ENCODE assay signal across 19 mouse cellular contexts in the genomic region with DNA sequence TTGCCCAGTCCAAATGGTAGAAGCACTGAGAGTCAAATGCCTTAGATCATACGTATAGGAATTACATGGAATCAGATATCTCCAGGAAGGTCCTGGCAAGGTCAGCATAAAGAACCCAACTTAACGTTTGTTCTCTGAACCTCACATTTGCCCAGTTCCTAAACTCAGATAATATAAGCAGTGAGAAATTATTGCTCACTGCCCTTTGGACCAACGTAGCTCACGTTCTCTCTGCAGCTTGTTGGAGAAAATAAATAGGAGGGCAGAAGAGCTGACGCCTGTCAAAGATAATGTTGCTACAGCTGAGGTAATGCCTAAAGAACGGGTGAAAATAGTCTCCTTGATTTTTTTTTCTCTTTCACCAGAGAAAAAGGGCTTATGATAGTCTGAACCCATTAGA.
"Had no signal": no experiment of that assay in that cellular context is flagged by ENCODE, and none has a peak within 500 bp of the region (broad histone marks: within the 10 kb centered on the region; RNA-seq: fewer than 3 reads in every experiment).

No protein-coding gene starts in this region.

- H3K27me3 ChIP-seq: midbrain, embryonic 12.5 days; neural tube, embryonic 13.5 days; neural tube, embryonic 15.5 days had no signal

- DNase-seq: lung, adult 2 months; lung, postnatal 10 days; lung, postnatal 4 days; midbrain, embryonic 14.5 days; retina, postnatal 1 day; right cerebral cortex, adult 18-20 months; right cerebral cortex, postnatal 25 days; right cerebral cortex, postnatal 4 days; spleen, adult 18-20 months; thymus, adult 18-20 months; thymus, postnatal 14 days; thymus, postnatal 36 days had no signal

- ATAC-seq: midbrain, embryonic 16.5 days had no signal

- H3K36me3 ChIP-seq: midbrain, embryonic 10.5 days; midbrain, embryonic 12.5 days; neural tube, embryonic 13.5 days; neural tube, embryonic 15.5 days had no signal

- H3K4me3 ChIP-seq: midbrain, embryonic 10.5 days; midbrain, embryonic 12.5 days; myocyte; neural tube, embryonic 13.5 days; neural tube, embryonic 15.5 days had no signal

- H3K4me2 ChIP-seq: midbrain, embryonic 12.5 days; neural tube, embryonic 13.5 days; neural tube, embryonic 15.5 days had no signal

- H3K9ac ChIP-seq: liver, embryonic 14.5 days; midbrain, embryonic 12.5 days; neural tube, embryonic 13.5 days; neural tube, embryonic 15.5 days had no signal

- H3K27ac ChIP-seq: liver, embryonic 14.5 days; midbrain, embryonic 10.5 days; midbrain, embryonic 12.5 days; neural tube, embryonic 13.5 days; neural tube, embryonic 15.5 days had no signal

- H3K4me1 ChIP-seq: neural tube, embryonic 13.5 days; neural tube, embryonic 15.5 days had no signal

- H3K9me3 ChIP-seq: midbrain, embryonic 10.5 days; neural tube, embryonic 13.5 days; neural tube, embryonic 15.5 days had no signal
